Mouse (Mus musculus) ES-E14 (cell line): ENCODE results near the gene Bmp2k. TPM values are rescaled to one million over a fixed set of nuclear protein-coding genes. Genes with fewer than 3 reads are reported as not detected.

ENCODE experiments used
- DNase-seq: peaks from one replicate; pipeline ENCODE4 v3.0.0-alpha.2; 2013; ENCODE audit warnings: low read depth, low spot score
- H3K27ac ChIP-seq: 2 replicates; pipeline ENCODE4 v1.5.1; 2012; ENCODE audit warnings: low read depth, mild to moderate bottlenecking, low read length, moderate library complexity, mixed read lengths; ENCODE audit not compliant: poor library complexity, insufficient read depth, severe bottlenecking
- H3K36me3 ChIP-seq: 2 replicates; pipeline ENCODE4 v1.6.1; 2012; ENCODE audit warnings: mild to moderate bottlenecking, low read length, moderate library complexity, mixed read lengths; ENCODE audit not compliant: control insufficient read depth, poor library complexity, insufficient read depth, severe bottlenecking
- H3K4me1 ChIP-seq, 2 experiments: fragments of 150-350 bp in 1 of 2; sonication (generic) in 1 of 2; 2 replicates each; pipeline ENCODE4 v1.6.1; 2012; ENCODE audit warnings: low read length in 2 of 2, mild to moderate bottlenecking in 1 of 2, mixed read lengths in 1 of 2; ENCODE audit not compliant: control insufficient read depth in 2 of 2, insufficient read depth in 2 of 2, poor library complexity in 1 of 2
- H3K4me3 ChIP-seq, 2 experiments: fragments of 150-350 bp in 1 of 2; sonication (generic) in 1 of 2; 2 replicates each; pipeline ENCODE4 v1.5.1; 2012; ENCODE audit warnings: low read length in 2 of 2, low read depth in 1 of 2, mild to moderate bottlenecking in 1 of 2, mixed read lengths in 1 of 2; ENCODE audit not compliant: insufficient read depth in 1 of 2, poor library complexity in 1 of 2, severe bottlenecking in 1 of 2
- H3K9ac ChIP-seq: 2 replicates; pipeline ENCODE4 v1.6.1; 2012; ENCODE audit warnings: low read depth, mild to moderate bottlenecking, low read length, mixed read lengths; ENCODE audit not compliant: poor library complexity, insufficient read depth, severe bottlenecking
- H3K9me3 ChIP-seq: fragments of 150-350 bp; sonication (generic); 2 replicates; pipeline ENCODE4 v1.6.1; 2012; ENCODE audit warnings: low read depth, mild to moderate bottlenecking, low read length; ENCODE audit not compliant: control insufficient read depth, insufficient read depth
- CHD2 ChIP-seq: IDR thresholded peaks from 2 replicates; pipeline ENCODE4 v1.6.1; 2014; ENCODE audit warnings: mild to moderate bottlenecking, low read depth, low read length, inconsistent platforms
- HCFC1 ChIP-seq: IDR thresholded peaks from 2 replicates; pipeline ENCODE4 v1.6.1; 2012; ENCODE audit warnings: low read length, inconsistent platforms, borderline replicate concordance; ENCODE audit not compliant: insufficient read depth
- MAFK ChIP-seq: IDR thresholded peaks from 2 replicates; pipeline ENCODE4 v1.6.1; 2014; ENCODE audit warnings: mild to moderate bottlenecking, low read depth, low read length, inconsistent platforms; ENCODE audit not compliant: insufficient read depth
- ZC3H11A ChIP-seq: IDR thresholded peaks from 2 replicates; pipeline ENCODE4 v1.6.1; 2012; ENCODE audit warnings: low read depth, mild to moderate bottlenecking, inconsistent platforms, low read length, borderline replicate concordance
- ZNF384 ChIP-seq: IDR thresholded peaks from 2 replicates; pipeline ENCODE4 v1.6.1; 2012; ENCODE audit warnings: low read depth, low read length, inconsistent platforms
- in situ Hi-C, 2 experiments: fragments of 600-800 bp; cut with MboI; formaldehyde crosslinking; loops; one replicate each; pipeline ENCODE4 v1.15.1; 2025; ENCODE audit warnings: low sequenced_read_pairs in 2 of 2, inconsistent platforms in 1 of 2; ENCODE audit not compliant: unreplicated experiment in 2 of 2
- total RNA-seq: library from RNA; depleted of rRNA; stranded (reverse); fragments of 300-350 nt; gene quantifications from 2 replicates; pipeline ENCODE4 v1.2.3, GENCODE M21; 2012

The Bmp2k gene
- total RNA-seq, 1 experiment, result 7.1 TPM

DNA sequence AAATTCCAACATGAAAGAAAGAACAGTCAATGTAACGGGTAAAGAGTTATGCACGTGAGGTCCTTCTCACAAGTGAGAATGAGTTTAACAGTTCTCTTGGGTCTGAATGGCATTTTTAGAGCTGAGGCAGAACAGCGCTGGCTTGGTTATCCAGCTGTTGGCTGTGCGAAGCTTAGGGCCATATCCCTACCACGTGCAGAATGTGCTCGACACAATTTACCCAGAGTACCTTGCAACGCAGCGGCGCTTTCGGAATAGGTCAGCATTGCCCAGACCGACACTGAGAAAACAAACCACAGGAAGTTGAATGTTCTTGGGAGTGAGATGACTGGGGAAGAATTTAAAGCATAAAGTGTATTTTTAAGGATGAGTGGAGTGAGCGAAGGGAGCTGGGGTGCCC lies 127.5 kb downstream of the Bmp2k start:
- H3K36me3 ChIP-seq, result no peaks in the 10 kb centered on the region
- H3K27ac ChIP-seq, result no peak overlapping the region
- no peaks in the 10 kb centered on the region for H3K4me1 ChIP-seq
- no peak overlapping the region for H3K4me3 ChIP-seq
- in situ Hi-C loops, result loop anchor here (5.0 to 25.0 kb wide), 3 partner anchors 430 to 1062 kb away; no protein-coding TSS in a partner anchor
- no peaks in the 10 kb centered on the region for H3K9me3 ChIP-seq
- no peak for DNase-seq
- no peak overlapping the region for H3K9ac ChIP-seq
- no peak for TF ChIP-seq CHD2
- TF ChIP-seq HCFC1, result no peak
- no peak for TF ChIP-seq ZC3H11A
- TF ChIP-seq ZNF384, result no peak
- TF ChIP-seq MAFK, result no peak

DNA sequence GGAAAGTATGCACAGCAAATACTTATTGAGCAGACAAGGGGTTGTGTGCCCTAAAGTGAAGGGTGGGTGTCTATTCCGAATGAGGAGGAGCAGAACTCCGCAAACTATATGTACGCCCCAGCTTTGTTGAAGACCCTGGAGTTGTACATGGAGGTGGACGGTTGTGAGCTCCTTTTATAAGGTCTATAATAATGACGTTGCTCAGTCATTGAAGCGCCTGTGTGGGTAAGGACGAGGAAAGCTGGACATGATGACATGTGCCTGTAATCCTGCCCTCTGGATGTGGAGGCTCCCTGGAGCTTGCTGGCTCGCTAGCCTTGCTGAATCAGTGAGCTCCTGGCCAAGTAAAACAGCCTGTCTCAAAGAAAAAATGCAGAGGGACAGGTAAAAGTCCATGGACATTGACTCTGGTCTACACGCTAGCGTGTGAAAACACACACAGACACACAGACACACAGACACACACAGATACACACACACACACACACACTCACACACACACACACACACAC lies 128.0 kb downstream of the Bmp2k start:
- DNase-seq, result no peak
- Histone ChIP-seq H3K4me3 (no peak overlapping the region), H3K4me1 (no peaks in the 10 kb centered on the region), H3K36me3 (no peaks in the 10 kb centered on the region), H3K9ac (no peak overlapping the region), H3K27ac (no peak overlapping the region), H3K9me3 (no peaks in the 10 kb centered on the region)
- TF ChIP-seq ZNF384 (no peak), CHD2 (no peak), MAFK (no peak), HCFC1 (no peak), ZC3H11A (no peak)
- in situ Hi-C loops, result loop anchor here (5.0 to 10.0 kb wide), 2 partner anchors 429 to 432 kb away; no protein-coding TSS in a partner anchor

DNA sequence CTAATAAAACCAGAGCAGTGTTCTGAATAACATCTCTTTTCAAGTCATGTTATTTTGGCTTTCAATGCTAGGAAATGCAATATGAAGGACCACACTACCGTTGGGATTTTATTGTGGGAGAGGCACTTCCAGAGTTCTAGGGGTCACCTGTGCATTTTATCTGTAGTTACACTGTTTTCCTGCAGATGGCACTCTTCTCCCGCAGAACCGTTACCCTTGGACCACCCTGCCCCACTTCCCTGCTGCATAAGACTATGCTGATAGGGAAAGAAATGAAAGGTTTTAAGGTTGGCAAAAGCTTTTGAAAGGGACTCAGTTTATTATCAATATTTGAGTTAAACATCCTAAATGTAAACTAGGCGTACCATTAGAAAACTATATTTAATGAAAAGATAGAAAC lies 128.5 kb downstream of the Bmp2k start:
- Histone ChIP-seq H3K9ac (no peak overlapping the region), H3K9me3 (no peaks in the 10 kb centered on the region), H3K4me1 (no peaks in the 10 kb centered on the region), H3K27ac (no peak overlapping the region), H3K36me3 (no peaks in the 10 kb centered on the region), H3K4me3 (no peak overlapping the region)
- TF ChIP-seq ZNF384, result no peak
- peak; percentile 96 for TF ChIP-seq ZC3H11A
- peak; percentile 59 for DNase-seq
- in situ Hi-C loops, result loop anchor here (5.0 to 10.0 kb wide), 2 partner anchors 429 to 431 kb away; no protein-coding TSS in a partner anchor

DNA sequence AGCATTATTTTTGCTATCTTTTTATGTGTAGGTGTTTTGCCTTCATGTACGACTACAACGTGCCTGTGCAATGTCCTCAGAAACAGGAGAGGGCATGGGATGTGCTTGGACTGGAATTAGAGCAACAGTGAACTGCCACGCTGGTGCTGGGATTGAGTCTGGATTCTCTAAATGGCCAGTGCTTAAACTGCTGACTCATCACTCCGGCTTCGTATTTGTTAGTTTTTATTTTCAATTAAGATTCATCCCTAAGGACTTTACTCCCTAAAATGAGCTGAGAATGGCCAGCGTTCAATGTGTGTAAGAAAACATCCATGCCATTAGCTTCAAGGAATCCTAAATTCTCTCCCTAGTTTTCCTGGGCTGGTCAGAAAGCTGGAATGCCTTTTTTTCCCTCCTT lies 129.8 kb downstream of the Bmp2k start:
- H3K36me3 ChIP-seq, result no peaks in the 10 kb centered on the region
- no peak for TF ChIP-seq ZC3H11A
- TF ChIP-seq HCFC1, result no peak
- TF ChIP-seq MAFK, result peak; percentile 91
- H3K27ac ChIP-seq, result no peak overlapping the region
- no peak for DNase-seq
- no peaks in the 10 kb centered on the region for H3K4me1 ChIP-seq
- in situ Hi-C loops, result loop anchor here (5.0 to 10.0 kb wide), 2 partner anchors 428 to 430 kb away; no protein-coding TSS in a partner anchor
- no peak overlapping the region for H3K4me3 ChIP-seq
- no peak overlapping the region for H3K9ac ChIP-seq
- H3K9me3 ChIP-seq, result no peaks in the 10 kb centered on the region
